Mouse (Mus musculus) hindbrain, embryonic 11.5 days (tissue): ENCODE measurements around the gene Galntl6. TPM values are rescaled to one million over a fixed set of nuclear protein-coding genes. Genes with fewer than 3 reads are reported as not detected.

Experiments used
- ATAC-seq: fragments of 200-750 bp; cut with Nextera tagmentation; 2 replicates; pipeline ENCODE4 v1.8.0; 2017; ENCODE audit warnings: mild to moderate bottlenecking, moderate TSS enrichment, moderate library complexity; ENCODE audit not compliant: low FRiP score
- DNase-seq: peaks from one replicate; pipeline ENCODE4 v3.0.0-alpha.2; 2015; ENCODE audit warnings: low spot score
- H3K27ac ChIP-seq: fragments of 300-500 bp; sonication (generic); 2 replicates; pipeline ENCODE4 v1.5.1; 2014; ENCODE audit warnings: mild to moderate bottlenecking, low read depth, low read length
- H3K27me3 ChIP-seq: fragments of 300-500 bp; sonication (generic); 2 replicates; pipeline ENCODE4 v1.6.1; 2014; ENCODE audit warnings: mild to moderate bottlenecking, low read length, moderate library complexity, mixed read lengths; ENCODE audit not compliant: control insufficient read depth, insufficient read depth
- H3K36me3 ChIP-seq: fragments of 300-500 bp; sonication (generic); 2 replicates; pipeline ENCODE4 v1.6.1; 2014; ENCODE audit warnings: mild to moderate bottlenecking, low read length, moderate library complexity, mixed read lengths; ENCODE audit not compliant: control insufficient read depth, insufficient read depth
- H3K4me1 ChIP-seq: fragments of 300-500 bp; sonication (generic); replicated peaks from 2 replicates; pipeline ENCODE4 v1.6.1; 2014; ENCODE audit warnings: low read length, mixed read lengths; ENCODE audit not compliant: control insufficient read depth, insufficient read depth
- H3K4me2 ChIP-seq: fragments of 300-500 bp; sonication (generic); replicated peaks from 2 replicates; pipeline ENCODE4 v1.6.1; 2014; ENCODE audit warnings: mild to moderate bottlenecking, low read depth, low read length
- H3K4me3 ChIP-seq: fragments of 300-500 bp; sonication (generic); 2 replicates; pipeline ENCODE4 v1.5.1; 2014; ENCODE audit warnings: low read depth, low read length
- H3K9ac ChIP-seq: fragments of 300-500 bp; sonication (generic); 2 replicates; pipeline ENCODE4 v1.6.1; 2014; ENCODE audit warnings: low read depth, low read length
- H3K9me3 ChIP-seq: fragments of 300-500 bp; sonication (generic); 2 replicates; pipeline ENCODE4 v1.6.1; 2016; ENCODE audit warnings: low read length; ENCODE audit not compliant: control insufficient read depth
- WGBS: fragments of 180-500 bp; shearing (Covaris S2); extraction: QIAGEN DNeasy Blood & Tissue Kit; methylation state at CpG from one replicate; pipeline ENCODE4 v1.1.7; 2014; 5-methylcytosine and 5-hydroxymethylcytosine counted together
- polyA plus RNA-seq: library from polyadenylated mRNA; unstranded; fragments of >200 nt; fragmentation: Nextera tagmentation; extraction: Ambion mirVana; gene quantifications from 2 replicates; pipeline ENCODE4 v1.2.1, GENCODE M21; 2014

The Galntl6 gene
- polyA plus RNA-seq, 1 experiment from 2014 or later = 0.66 TPM

DNA sequence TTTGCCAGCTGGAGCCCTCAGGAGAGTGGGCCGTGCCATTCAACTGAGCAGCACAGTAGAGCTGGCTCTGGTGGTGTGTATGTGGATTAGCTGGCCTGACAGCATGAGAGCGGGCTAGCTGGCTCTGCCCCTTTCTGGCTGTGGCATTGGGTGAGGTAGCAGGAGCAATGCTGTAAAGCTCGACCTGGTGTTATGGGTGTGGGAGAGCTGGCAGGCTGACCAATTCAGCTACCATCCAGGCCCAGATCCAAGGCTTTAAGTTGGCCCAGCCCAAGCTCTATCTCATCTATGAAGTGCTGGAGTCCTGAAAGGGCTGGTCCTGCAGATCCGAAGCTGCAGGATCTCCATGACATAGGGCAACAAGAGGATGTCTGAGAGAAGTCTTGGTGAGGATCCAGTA lies 886.9 kb downstream of the Galntl6 start:
- Histone ChIP-seq H3K4me1 (no peaks in the 10 kb centered on the region), H3K9ac (no peak overlapping the region), H3K9me3 (no peaks in the 10 kb centered on the region), H3K4me3 (no peak overlapping the region), H3K4me2 (no peak overlapping the region), H3K36me3 (no peaks in the 10 kb centered on the region), H3K27me3 (no peaks in the 10 kb centered on the region), H3K27ac (no peak overlapping the region)
- WGBS = 90% methylated on average over 4 of the region's 4 CpGs
- ATAC-seq (no peak), DNase-seq (no peak)

- Histone ChIP-seq H3K9me3 (no peaks in the 10 kb centered on the region), H3K4me3 (no peak overlapping the region), H3K27me3 (no peaks in the 10 kb centered on the region), H3K4me2 (no peak overlapping the region), H3K9ac (no peak overlapping the region), H3K27ac (no peak overlapping the region), H3K4me1 (no peaks in the 10 kb centered on the region), H3K36me3 (no peaks in the 10 kb centered on the region)
- no peak for DNase-seq
- WGBS = 79% methylated on average over 1 of the region's 1 CpGs
- ATAC-seq = 0 out of 2 replicates have a peak, but pooled peaks have one; percentile 17
Observed at GRCm38 (mm10) chr8:58025094-58025493, 887.3 kb downstream of the Galntl6 start.

DNA sequence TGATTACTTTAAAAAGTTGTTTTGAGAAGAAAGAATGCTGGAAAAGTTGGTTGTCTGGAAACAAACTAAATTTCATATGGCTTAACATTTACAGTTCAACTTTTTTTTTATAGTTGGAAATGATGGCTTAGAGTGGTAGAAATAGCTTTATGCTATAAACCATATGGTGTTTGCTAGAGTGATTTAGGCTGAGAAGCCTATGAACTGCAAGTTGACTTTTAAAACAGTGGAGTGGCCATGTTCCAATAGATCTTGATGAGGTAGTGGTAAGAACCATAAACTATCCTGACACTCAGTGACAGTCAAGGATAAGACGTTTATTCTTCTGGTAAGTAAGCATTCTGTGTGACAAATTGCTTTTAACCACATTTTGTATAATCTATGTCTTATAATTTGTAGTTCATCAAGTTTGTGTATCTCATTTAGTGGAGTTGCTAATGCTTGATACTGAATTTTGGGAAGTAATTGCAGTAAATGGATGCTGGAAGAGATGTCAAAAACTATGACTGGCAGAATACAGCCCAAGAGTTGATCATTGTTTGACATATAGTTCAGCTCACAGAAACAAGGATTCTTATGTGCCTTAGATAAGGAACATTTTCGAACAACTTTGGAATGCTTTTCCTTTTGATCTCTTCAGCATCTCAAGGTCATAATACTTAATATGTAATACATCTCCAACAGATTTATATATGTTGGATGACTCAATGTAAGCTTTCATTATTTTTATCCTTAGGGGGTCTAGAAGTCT lies 888.8 kb downstream of the Galntl6 start:
- H3K4me1 ChIP-seq = no peaks in the 10 kb centered on the region
- 81% methylated on average over 2 of the region's 2 CpGs for whole genome bisulfite sequencing
- no peak overlapping the region for H3K27ac ChIP-seq
- H3K9ac ChIP-seq = no peak overlapping the region
- DNase-seq (no peak), ATAC-seq (no peak)
- no peak overlapping the region for H3K4me2 ChIP-seq
- no peaks in the 10 kb centered on the region for H3K9me3 ChIP-seq
- H3K27me3 ChIP-seq = no peaks in the 10 kb centered on the region
- no peaks in the 10 kb centered on the region for H3K36me3 ChIP-seq
- no peak overlapping the region for H3K4me3 ChIP-seq

DNA sequence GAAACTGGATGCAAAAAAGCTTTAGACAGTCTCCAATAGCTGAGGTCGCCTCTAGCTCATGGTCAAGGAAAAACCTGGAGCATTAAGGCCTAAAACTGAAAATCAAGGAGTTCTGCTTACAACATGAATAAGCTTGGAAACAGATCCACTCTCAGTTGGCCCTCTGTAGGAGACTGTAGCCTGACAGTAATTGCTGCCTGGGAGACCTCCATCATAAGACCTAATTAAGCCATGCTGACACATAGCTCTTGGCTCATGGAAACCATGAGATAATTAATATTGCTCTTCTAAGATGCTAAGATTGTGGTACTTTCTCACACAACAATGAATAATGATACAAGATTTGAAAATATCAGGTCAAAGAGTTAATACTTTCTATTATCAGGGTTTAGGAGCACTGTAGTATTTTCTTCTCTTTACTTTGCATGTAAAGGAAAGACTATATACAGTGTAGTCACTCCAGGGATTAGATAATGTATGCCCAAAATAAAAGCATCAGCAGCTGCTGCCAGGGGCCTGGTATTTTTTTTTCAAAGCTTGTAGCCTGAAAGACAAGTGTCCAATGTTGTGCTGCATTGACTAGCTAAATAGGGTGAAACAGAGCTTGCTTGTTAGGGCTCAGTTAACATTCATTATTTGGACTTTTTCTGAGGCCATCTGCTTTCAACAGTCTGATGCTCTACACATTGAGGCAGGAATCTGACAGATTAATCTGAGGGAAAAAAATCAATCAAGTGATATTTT lies 922.8 kb downstream of the Galntl6 start:
- H3K36me3 ChIP-seq = no peaks in the 10 kb centered on the region
- no peak overlapping the region for H3K4me2 ChIP-seq
- no peaks in the 10 kb centered on the region for H3K4me1 ChIP-seq
- H3K27me3 ChIP-seq = no peaks in the 10 kb centered on the region
- H3K4me3 ChIP-seq = no peak overlapping the region
- ATAC-seq (peak; percentile 40; the same call in 1 of the 2 replicates), DNase-seq (no peak)
- H3K27ac ChIP-seq = no peak overlapping the region
- 92% methylated on average over 1 of the region's 1 CpGs for WGBS
- H3K9me3 ChIP-seq = no peaks in the 10 kb centered on the region
- H3K9ac ChIP-seq = no peak overlapping the region

DNA sequence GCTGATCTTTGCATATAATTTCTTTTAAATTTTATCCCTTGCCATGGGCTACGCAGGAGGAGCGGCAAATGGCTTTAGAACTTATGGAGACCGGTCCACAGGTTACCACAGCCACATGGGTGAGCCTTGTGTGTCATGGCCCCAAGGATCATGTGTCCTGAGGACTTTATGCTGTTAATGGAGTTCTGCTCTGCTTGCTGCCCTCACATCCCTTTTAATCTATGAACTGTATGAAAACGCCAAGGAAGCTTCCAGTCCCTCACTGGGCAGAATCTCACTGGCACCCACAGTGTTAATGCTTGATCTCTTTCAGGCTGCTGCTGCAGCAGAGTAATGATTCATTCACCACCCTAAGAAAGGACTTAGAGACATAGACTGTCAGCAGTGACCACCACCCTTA lies 935.1 kb downstream of the Galntl6 start:
- no peaks in the 10 kb centered on the region for H3K27me3 ChIP-seq
- H3K4me1 ChIP-seq = no peaks in the 10 kb centered on the region
- DNase-seq (no peak), ATAC-seq (no peak)
- 80% methylated on average over 4 of the region's 4 CpGs for WGBS
- H3K27ac ChIP-seq = no peak overlapping the region
- no peaks in the 10 kb centered on the region for H3K36me3 ChIP-seq
- no peaks in the 10 kb centered on the region for H3K9me3 ChIP-seq
- H3K4me2 ChIP-seq = no peak overlapping the region
- no peak overlapping the region for H3K4me3 ChIP-seq
- no peak overlapping the region for H3K9ac ChIP-seq

- no peaks in the 10 kb centered on the region for H3K27me3 ChIP-seq
- no peak overlapping the region for H3K9ac ChIP-seq
- no peaks in the 10 kb centered on the region for H3K9me3 ChIP-seq
- no peaks in the 10 kb centered on the region for H3K4me1 ChIP-seq
- no peak for DNase-seq
- no peak overlapping the region for H3K4me2 ChIP-seq
- H3K36me3 ChIP-seq = no peaks in the 10 kb centered on the region
- WGBS = 59% methylated on average over 2 of the region's 2 CpGs
- 0 out of 2 replicates have a peak, but pooled peaks have one; percentile 18 for ATAC-seq
- no peak overlapping the region for H3K4me3 ChIP-seq
- H3K27ac ChIP-seq = no peak overlapping the region
Observed at GRCm38 (mm10) chr8:57974093-57974492, 938.3 kb downstream of the Galntl6 start.

- no peak overlapping the region for H3K9ac ChIP-seq
- no peak overlapping the region for H3K4me3 ChIP-seq
- H3K9me3 ChIP-seq = no peaks in the 10 kb centered on the region
- H3K27ac ChIP-seq = 0 out of 2 replicates have a peak overlapping the region, but pooled peaks have one; percentile 9
- H3K4me2 ChIP-seq = no peak overlapping the region
- no peaks in the 10 kb centered on the region for H3K4me1 ChIP-seq
- no peaks in the 10 kb centered on the region for H3K27me3 ChIP-seq
- H3K36me3 ChIP-seq = no peaks in the 10 kb centered on the region
- no peak for DNase-seq
- 67% methylated on average over 3 of the region's 3 CpGs for WGBS
- no peak for ATAC-seq
Observed at GRCm38 (mm10) chr8:57972832-57973231, 939.6 kb downstream of the Galntl6 start.

- 19% methylated on average over 6 of the region's 6 CpGs for WGBS
- Histone ChIP-seq H3K27ac (no peak overlapping the region), H3K4me1 (no peaks in the 10 kb centered on the region), H3K9me3 (no peaks in the 10 kb centered on the region), H3K9ac (no peak overlapping the region), H3K36me3 (no peaks in the 10 kb centered on the region), H3K4me2 (no peak overlapping the region), H3K4me3 (no peak overlapping the region), H3K27me3 (no peaks in the 10 kb centered on the region)
- DNase-seq = peak; percentile 57
- ATAC-seq = no peak
Observed at GRCm38 (mm10) chr8:57966676-57967075, 945.8 kb downstream of the Galntl6 start.

DNA sequence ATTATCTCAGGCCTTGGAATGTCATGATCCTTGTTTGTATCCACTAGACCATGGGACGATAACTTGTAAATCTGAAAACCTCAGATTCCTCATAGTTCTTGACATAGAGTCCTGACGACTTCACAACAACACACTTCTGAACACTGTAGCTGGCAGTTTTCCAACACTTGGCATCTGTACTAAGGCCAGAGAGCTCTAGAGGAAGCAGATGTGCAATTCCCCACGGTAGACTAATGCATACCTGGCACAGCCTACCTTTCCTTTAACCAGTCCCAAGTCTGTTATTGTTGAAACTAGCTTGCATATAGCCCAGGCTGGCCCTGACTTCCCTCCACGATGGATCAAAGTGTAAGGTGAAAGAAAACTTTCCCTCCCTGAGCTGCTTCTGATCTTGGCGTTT lies 946.9 kb downstream of the Galntl6 start:
- H3K4me1 ChIP-seq = no peaks in the 10 kb centered on the region
- H3K36me3 ChIP-seq = no peaks in the 10 kb centered on the region
- DNase-seq = no peak
- no peak overlapping the region for H3K27ac ChIP-seq
- no peak overlapping the region for H3K9ac ChIP-seq
- WGBS = 63% methylated on average over 5 of the region's 5 CpGs
- no peak overlapping the region for H3K4me3 ChIP-seq
- H3K9me3 ChIP-seq = no peaks in the 10 kb centered on the region
- H3K4me2 ChIP-seq = no peak overlapping the region
- no peaks in the 10 kb centered on the region for H3K27me3 ChIP-seq
- no peak for ATAC-seq
